Mouse (Mus musculus) brown adipose tissue, adult 24 weeks (tissue): ENCODE data around the gene Krt71. TPM values are rescaled to one million over a fixed set of nuclear protein-coding genes. Genes with fewer than 3 reads are reported as not detected.

ENCODE experiments used
- H3K27ac ChIP-seq: fragments of 200-500 bp; replicated peaks from 2 replicates; pipeline ENCODE4 v1.5.1; 2012; ENCODE audit warnings: low read depth, mild to moderate bottlenecking, low read length
- H3K4me1 ChIP-seq: fragments of 200-500 bp; 2 replicates; pipeline ENCODE4 v1.6.1; 2012; ENCODE audit warnings: low read length, mixed read lengths; ENCODE audit not compliant: control insufficient read depth, insufficient read depth, insufficient read length
- H3K4me3 ChIP-seq: fragments of 200-500 bp; 2 replicates; pipeline ENCODE4 v1.5.1; 2012; ENCODE audit warnings: low read depth, mild to moderate bottlenecking, low read length, moderate library complexity; ENCODE audit not compliant: insufficient read depth
- polyA plus RNA-seq: library from polyadenylated mRNA; stranded (reverse); fragments of >200 nt; gene quantifications from 2 replicates; pipeline ENCODE4 v1.2.4, GENCODE M21; 2012; ENCODE audit not compliant: missing spikeins, insufficient read depth, insufficient read length

Gene Krt71
- polyA plus RNA-seq: not detected in 2 replicates

- H3K4me3 ChIP-seq: no peak within 1 kb of the TSS
- no peaks in the 10 kb centered on the region for H3K4me1 ChIP-seq
- H3K27ac ChIP-seq: no peak within 1 kb of the TSS
Measured at GRCm38 (mm10) chr15:101742711-101743110, at the start of gene Krt71. Gene Krt71, minus strand, starts transcription at chr15:101743109.

GRCm38 (mm10) chr15:101790867-101791266 is 48.0 kb upstream of the Krt71 start:
- Histone ChIP-seq H3K4me3 (no peak overlapping the region), H3K4me1 (no peaks in the 10 kb centered on the region), H3K27ac (no peak overlapping the region)

- H3K4me1 ChIP-seq: no peaks in the 10 kb centered on the region
- no peak within 1 kb of the TSS for H3K27ac ChIP-seq
- no peak within 1 kb of the TSS for H3K4me3 ChIP-seq
Measured at GRCm38 (mm10) chr15:101786360-101786759, 43.5 kb upstream of the Krt71 start, which contains the start of gene Krt72. Gene Krt72, minus strand, starts transcription at chr15:101786460.

- Histone ChIP-seq H3K4me3 (no peak overlapping the region), H3K4me1 (no peaks in the 10 kb centered on the region), H3K27ac (no peak overlapping the region)
Measured at GRCm38 (mm10) chr15:101773420-101773819, 30.5 kb upstream of the Krt71 start.

GRCm38 (mm10) chr15:101772711-101773081 is 29.8 kb upstream of the Krt71 start:
- H3K27ac ChIP-seq: no peak overlapping the region
- no peak overlapping the region for H3K4me3 ChIP-seq
- no peaks in the 10 kb centered on the region for H3K4me1 ChIP-seq

- H3K4me3 ChIP-seq: no peak overlapping the region
- no peaks in the 10 kb centered on the region for H3K4me1 ChIP-seq
- no peak overlapping the region for H3K27ac ChIP-seq
Measured at GRCm38 (mm10) chr15:101772080-101772710, 29.3 kb upstream of the Krt71 start.

- Histone ChIP-seq H3K4me3 (no peak overlapping the region), H3K4me1 (no peaks in the 10 kb centered on the region), H3K27ac (no peak overlapping the region)
Measured at GRCm38 (mm10) chr15:101770226-101770625, 27.3 kb upstream of the Krt71 start.

- Histone ChIP-seq H3K27ac (no peak overlapping the region), H3K4me1 (no peaks in the 10 kb centered on the region), H3K4me3 (no peak overlapping the region)
Measured at GRCm38 (mm10) chr15:101737786-101738185, 5.1 kb downstream of the Krt71 start.

GRCm38 (mm10) chr15:101730653-101731052 is 12.3 kb downstream of the Krt71 start:
- no peaks in the 10 kb centered on the region for H3K4me1 ChIP-seq
- H3K4me3 ChIP-seq: no peak overlapping the region
- H3K27ac ChIP-seq: no peak overlapping the region

- Histone ChIP-seq H3K4me3 (no peak overlapping the region), H3K27ac (no peak overlapping the region), H3K4me1 (no peaks in the 10 kb centered on the region)
Measured at GRCm38 (mm10) chr15:101724686-101725085, 18.2 kb downstream of the Krt71 start.

GRCm38 (mm10) chr15:101715831-101716230 is 27.1 kb downstream of the Krt71 start:
- no peaks in the 10 kb centered on the region for H3K4me1 ChIP-seq
- no peak overlapping the region for H3K27ac ChIP-seq
- H3K4me3 ChIP-seq: no peak overlapping the region

- H3K4me1 ChIP-seq: no peaks in the 10 kb centered on the region
- no peak overlapping the region for H3K27ac ChIP-seq
- no peak overlapping the region for H3K4me3 ChIP-seq
Measured at GRCm38 (mm10) chr15:101714356-101714755, 28.6 kb downstream of the Krt71 start.

- no peaks in the 10 kb centered on the region for H3K4me1 ChIP-seq
- no peak overlapping the region for H3K27ac ChIP-seq
Measured at GRCm38 (mm10) chr15:101713731-101714130, 29.2 kb downstream of the Krt71 start.

GRCm38 (mm10) chr15:101712720-101713119 is 30.2 kb downstream of the Krt71 start, which contains the start of gene Krt5:
Gene Krt5, minus strand, starts transcription at chr15:101712898.
- Histone ChIP-seq H3K4me1 (no peaks in the 10 kb centered on the region), H3K27ac (no peak within 1 kb of the TSS), H3K4me3 (no peak within 1 kb of the TSS)

More at GRCm38 (mm10) chr15:101713731-101714130, 29.2 kb downstream of the Krt71 start:
- H3K4me3 ChIP-seq: no peak overlapping the region

GRCm38 (mm10) chr15:101708683-101709082 is 34.2 kb downstream of the Krt71 start:
- no peak overlapping the region for H3K27ac ChIP-seq
- no peaks in the 10 kb centered on the region for H3K4me1 ChIP-seq
- H3K4me3 ChIP-seq: no peak overlapping the region

- no peak overlapping the region for H3K27ac ChIP-seq
Measured at GRCm38 (mm10) chr15:101707454-101707853, 35.5 kb downstream of the Krt71 start.

More at GRCm38 (mm10) chr15:101707454-101707853, 35.5 kb downstream of the Krt71 start:
- Histone ChIP-seq H3K4me1 (no peaks in the 10 kb centered on the region), H3K4me3 (no peak overlapping the region)
